Mouse (Mus musculus): ENCODE data around the gene Cxcl2. TPM values are rescaled to one million over a fixed set of nuclear protein-coding genes. Genes with fewer than 3 reads are reported as not detected.

The Cxcl2 gene
- polyA plus RNA-seq (2012; rRNA removed), result 0.50 and 1.8 TPM in 2 replicates

DNA sequence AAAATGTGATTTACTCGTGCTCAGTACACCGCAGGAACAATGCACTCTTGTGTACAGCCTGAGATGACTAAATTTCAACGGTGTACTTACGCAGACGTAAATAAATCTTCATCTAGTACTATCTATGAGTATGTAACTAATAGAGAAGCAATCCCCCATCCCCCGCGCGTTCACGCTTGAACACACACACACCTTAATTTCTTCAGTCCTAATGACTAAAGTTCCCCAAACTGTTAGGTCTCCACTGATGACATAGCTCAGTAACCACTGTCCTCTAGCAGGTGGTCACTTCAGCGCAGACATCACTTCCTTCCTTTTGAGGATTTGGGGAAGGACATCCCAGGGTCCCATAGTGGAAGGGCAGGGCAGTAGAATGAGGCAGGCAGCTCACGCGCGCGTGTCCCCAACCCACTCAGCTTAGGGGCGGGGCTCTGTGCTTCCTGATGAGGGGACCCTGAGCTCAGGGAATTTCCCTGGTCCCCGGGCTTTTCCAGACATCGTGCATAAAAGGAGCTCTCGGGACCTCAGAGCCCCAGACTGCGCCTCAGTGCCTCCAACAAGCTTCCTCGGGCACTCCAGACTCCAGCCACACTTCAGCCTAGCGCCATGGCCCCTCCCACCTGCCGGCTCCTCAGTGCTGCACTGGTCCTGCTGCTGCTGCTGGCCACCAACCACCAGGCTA, at the start of gene Cxcl2:
Gene Cxcl2 (plus strand): TSS at position 533 of the 682 bp plus-strand sequence.
- 6% methylated on average over 22 of the region's 22 CpGs for WGBS
- no peak for DNase-seq (ENCODE audit: low read depth, low spot score)

DNA sequence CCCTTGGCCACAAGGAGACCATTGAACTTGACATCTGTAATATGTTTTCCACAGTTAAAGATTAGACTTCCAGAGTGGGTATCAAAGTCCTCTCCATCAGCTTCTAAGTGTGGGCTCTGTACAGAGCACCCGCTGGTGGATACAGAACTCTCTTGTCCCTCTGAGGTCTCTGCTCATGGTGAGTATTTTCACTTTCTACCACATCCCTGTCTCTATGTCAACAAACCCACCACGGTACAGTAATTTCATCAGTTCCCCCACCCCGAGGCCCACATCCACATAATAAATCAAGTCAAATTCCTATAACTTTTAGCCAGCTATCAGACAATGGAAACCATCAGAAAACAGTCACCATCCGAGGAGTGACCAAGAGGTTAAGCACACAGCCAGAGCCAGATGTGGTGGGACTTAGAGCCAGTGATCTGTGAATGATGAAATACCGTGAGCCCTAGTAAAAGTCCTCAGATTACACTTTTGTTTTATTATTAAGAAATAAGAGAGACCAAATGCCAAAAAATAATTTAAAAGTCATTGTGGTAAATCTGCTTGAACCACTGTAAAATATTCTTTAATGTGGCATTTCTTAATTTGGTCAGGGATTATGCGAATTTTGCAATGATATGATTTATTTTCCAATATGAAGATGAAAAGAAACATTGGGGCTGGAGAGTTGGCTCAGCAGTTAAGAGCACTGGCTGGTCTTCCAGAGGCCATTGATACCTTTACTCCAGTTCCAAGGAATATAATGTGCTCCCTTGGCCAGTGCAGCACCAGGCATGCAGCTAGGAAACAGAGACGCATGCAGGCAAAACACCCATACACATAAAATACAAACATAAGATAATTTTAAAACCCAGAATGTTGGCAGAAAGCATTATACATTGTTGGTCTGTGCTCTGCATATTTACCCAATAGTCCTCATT, 48.1 kb upstream of the Cxcl2 start:
- WGBS, result 70% methylated on average over 7 of the region's 7 CpGs
- DNase-seq (ENCODE audit: low read depth, low spot score), result no peak

DNA sequence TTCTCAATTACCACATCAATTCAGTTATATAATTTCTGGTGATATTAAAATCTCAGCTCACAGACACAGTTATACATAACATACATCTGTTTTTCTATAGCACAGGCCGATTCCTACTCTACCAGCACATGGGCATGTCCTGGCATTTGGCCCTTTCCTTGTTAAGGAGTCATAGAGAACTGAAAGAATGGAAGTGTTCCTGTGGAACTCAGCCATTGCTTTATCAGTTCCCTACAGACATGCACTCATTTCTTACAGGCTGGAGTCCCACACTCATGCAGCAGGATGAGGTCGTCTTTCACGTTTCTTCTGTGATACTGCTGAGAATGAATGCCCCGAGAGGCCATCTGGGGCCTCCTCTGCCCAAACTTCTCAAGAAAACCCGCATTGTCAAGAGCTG, 46.2 kb upstream of the Cxcl2 start:
- WGBS, result 71% methylated on average over 5 of the region's 5 CpGs
- DNase-seq (ENCODE audit: low read depth, low spot score), result no peak

DNA sequence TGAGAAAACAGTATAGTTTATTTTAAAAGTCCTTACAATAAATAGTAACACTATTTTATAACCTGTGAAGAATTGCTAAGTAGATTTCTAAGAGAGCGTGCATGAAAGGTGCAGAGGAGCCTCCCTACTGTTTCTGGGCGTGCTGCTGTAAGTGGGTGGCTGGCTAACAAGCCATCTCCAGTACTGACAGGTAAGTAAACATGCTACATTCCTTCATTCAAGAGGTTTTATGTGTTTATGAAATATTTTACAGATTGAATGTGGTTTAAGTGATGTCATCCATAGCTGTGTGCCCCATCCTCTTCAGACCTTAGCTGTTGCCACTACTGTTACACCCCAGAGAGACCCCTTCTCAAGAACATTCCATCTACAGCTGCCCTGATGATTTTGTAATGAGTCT, 45.2 kb upstream of the Cxcl2 start:
- 70% methylated on average over 2 of the region's 2 CpGs for WGBS
- DNase-seq (ENCODE audit: low read depth, low spot score), result no peak

DNA sequence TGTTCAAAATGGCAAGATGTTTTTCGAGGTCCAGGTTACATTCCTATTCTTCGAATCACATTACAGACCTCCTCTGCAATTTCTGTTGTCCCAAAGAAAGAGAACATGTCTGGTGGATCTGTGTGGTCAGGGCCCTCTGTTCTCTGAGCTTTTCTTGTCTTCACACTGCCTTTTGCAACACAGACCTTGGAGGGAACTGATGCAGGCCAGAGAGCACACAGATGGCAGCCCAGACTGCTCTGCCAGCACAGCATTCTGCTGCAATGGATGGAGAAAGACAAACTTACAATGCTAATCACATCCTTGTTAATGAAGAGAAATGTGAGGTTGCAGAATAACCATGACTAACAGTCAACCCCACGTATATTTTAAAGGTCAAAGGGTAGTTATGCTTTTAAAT, 44.6 kb upstream of the Cxcl2 start:
- DNase-seq (ENCODE audit: low read depth, low spot score), result no peak
- whole genome bisulfite sequencing, result 67% methylated on average over 3 of the region's 3 CpGs

DNA sequence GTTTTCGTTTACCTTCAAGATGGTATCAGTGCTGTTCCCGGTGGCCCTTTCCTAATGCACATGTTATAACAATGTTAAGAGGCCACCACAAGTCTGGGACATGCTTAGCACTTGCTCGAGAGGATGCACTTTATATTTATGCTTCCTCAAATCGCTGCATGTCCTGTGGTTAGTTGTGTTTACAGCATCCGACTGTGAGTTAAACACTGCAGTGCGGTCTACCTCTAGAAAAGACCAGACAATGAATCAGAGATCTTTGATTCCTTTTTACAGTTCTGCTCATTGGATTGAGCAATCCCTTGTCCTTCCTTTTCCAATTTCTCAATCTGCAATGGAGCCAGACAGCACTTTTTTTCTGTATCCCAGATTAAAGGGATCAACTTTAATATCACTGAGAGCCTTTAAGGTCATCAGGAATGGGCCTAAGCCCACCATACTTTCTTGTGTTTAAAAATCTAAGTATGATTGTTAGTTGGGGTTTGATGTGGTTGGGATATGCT, 41.7 kb upstream of the Cxcl2 start:
- 64% methylated on average over 6 of the region's 6 CpGs for WGBS
- no peak for DNase-seq (ENCODE audit: low read depth, low spot score)

DNA sequence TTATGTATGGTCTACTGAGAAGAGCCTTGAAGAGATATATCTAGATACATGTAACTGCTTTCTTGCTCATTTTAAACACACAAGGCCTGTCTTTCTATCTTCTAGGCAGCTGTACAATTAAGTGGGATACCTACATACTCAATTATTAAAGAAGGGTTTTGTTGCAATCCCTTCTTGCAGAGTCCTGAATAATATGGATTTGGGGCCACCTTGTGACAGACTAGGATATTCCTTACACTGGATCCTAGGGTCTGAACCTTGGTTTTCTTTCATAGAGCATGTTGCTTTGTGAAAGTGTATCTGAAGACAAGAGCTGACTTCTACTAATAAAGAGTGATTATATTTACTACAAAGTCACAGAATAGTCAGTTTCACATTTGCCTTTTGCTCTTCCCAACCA, 36.9 kb upstream of the Cxcl2 start:
- no peak for DNase-seq (ENCODE audit: low read depth, low spot score)

DNA sequence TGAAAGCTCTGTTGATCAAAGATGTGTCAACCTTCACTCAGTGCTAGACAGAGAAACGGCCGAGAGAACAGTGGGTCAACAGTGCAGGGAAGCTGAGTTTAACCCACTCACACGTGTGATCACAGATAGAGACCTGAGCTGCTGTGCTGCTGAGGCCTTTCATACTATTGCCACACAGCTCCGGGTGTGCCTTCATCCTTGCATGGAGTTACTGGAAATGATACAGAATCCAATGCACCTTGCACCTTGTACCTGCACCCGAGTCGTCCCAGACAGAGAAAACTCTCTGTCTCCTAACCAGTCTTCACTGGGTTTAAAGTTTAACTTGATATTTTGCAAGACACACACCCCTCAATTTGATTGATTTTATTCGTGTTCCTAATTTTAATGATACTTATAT, 31.3 kb upstream of the Cxcl2 start:
- WGBS, result 34% methylated on average over 7 of the region's 7 CpGs
- no peak for DNase-seq (ENCODE audit: low read depth, low spot score)

DNA sequence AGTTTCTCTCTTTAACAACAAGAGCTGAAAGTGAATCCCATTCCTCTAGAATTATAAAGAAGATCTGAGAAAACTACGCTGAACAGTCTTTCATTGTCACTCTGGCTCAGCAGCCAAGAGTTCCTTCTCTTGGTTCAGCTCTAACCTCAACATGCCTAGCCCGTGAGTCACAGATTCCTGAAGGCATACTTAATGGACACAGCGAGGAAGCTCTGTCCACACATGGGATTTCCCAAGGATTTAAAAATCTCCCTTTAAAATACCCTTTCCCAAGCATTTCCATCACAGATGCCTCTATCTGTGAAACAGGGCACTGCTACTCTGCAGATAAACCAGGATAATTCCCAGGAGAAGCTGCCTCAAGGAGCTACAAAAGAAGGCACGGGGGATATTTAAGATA, 27.6 kb upstream of the Cxcl2 start:
- WGBS, result 61% methylated on average over 4 of the region's 4 CpGs
- no peak for DNase-seq (ENCODE audit: low read depth, low spot score)

DNA sequence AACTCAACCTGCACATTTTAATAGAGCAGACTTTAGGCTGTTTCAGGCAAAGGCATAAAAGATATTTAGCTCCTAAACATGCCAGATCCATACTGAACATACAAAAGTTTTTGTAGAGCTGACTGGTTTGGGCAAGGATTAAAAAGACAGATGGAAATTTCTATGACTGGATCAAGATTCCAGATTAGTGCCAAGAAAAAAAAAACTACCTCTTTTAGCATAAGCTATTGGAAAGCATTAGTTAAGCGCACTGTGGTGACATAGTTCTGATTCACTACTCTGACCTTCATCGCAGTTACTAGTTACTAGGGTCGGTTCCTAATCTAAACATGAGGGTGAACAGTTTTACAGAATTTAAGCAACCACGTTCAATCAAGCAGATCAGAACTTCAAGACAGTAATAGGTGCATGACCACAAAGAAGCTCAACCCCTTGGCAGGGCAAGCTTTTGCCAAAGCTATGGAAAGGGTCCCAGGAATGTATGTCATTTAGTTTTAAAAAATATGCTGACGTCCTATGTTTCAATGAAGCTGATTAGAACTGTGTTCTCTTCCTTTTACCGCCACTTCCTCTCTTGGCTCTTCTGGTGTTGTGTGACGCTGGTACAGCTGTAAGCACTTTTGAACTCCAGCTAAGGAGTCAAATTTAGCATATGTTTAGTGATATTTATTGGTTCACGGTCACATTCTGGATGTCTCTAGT, 27.0 kb upstream of the Cxcl2 start:
- WGBS, result 71% methylated on average over 8 of the region's 8 CpGs
- DNase-seq (ENCODE audit: low read depth, low spot score), result no peak

DNA sequence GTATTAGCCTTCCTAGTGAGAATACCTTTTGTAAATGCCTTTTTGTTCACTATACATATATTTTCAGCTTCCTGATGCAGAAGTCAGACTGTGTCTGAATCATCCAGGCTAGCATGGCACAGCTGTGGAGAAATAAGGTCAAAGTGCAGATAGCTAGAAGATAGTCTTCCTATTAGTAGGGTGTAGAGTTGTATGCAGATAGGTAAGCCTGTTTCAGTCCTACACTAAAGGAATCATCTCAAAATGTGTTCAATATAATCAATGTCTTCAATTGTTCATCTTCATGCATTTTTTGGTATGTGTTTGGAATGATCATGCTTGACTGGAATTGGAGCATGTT, 26.5 kb upstream of the Cxcl2 start:
- no peak for DNase-seq (ENCODE audit: low read depth, low spot score)

DNA sequence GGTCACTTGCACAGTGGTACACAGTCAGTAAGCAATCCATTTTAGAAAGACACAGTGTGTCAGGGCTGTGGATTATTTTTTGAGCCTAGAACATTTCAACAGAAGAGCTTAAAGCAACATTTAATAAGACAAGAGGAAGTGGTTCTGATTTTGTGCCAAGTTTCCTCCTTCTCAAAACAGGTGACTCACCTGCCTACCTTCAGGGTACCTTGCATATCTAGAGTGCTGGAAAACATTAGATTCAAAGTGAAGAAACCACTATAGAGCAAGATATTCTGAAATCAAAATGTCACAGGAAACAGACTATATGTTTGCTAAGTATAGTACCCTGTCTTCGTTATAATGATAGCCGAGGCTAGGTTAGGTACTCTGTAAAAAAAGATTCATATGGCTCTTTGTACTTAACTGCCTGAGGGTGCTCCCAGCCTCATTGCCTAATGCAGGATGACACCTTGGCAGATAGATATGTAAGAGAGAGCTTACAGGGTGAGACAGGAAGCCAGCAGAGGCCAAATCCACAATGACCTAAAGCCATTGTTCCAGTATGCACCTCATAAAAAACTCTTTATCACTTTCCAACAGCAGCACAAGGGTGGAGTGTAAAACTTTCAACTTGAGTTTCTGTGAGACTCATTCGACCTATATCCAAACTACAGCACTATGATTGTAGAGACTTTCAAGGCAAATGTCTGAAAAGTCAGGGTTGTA, 24.2 kb upstream of the Cxcl2 start:
- no peak for DNase-seq (ENCODE audit: low read depth, low spot score)
- 46% methylated on average over 3 of the region's 3 CpGs for WGBS

DNA sequence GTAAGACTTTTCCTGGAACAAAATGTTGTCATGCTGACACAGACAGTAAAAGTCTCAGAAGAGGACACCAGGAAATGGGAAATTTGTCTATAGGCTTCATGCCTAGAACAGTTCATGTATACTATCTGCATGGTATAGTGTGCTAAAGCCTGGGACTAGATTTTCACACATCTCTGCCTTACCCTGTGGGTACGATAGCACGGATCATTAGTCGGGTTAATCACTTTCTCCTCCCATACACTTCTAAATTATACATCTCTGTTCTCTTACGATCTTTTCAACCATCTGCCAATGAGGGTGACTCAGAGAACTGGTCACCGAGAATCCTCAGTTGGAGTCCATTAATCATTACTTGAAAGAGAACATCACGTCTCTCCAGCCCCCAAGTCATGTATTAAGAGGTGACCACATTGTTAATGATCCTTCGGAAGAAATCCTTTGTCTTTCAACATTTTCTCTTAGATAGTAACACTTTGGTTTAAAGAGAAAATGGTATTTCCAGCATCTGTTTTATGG, 23.3 kb upstream of the Cxcl2 start:
- no peak for DNase-seq (ENCODE audit: low read depth, low spot score)
- 86% methylated on average over 7 of the region's 7 CpGs for WGBS

DNA sequence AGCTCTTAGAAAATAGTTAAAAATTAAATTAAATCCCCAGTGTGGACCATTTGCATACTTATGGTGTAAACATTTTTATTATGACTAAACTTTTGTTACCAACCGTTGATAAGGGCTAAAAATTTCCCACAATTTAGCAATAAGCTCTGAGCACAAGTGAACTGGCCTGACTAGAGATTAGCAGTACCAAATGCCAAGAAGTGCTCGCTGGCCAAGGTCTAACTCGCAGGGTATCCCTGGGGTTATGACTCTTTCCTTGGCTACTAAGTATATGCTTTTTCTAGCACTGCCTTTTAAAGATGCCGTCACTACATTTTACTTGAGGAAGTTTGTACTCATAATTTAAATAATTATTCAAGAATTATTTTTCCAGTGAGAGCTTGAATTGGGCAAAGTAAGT, 22.6 kb upstream of the Cxcl2 start:
- WGBS, result 65% methylated on average over 4 of the region's 4 CpGs
- DNase-seq (ENCODE audit: low read depth, low spot score), result no peak

DNA sequence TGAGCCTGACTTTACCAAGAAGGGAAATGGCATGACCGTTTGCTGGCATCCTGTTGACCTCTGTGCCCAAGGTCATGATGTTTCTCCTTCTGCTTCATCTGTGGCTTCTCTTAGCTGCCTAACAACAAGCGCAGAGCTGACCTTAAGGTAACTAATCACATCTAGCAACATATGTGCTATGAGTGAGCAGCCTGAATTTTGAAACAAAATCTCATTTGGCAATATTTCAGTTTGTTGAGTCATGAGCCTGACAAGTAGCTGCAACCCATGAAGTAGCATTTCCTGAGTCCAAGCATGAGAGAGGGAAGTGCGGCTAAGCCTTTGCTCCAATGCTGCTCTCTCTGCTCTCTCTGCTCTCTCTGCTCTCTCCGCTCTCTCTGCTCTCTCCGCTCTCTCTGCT, 22.0 kb upstream of the Cxcl2 start:
- no peak for DNase-seq (ENCODE audit: low read depth, low spot score)
- WGBS, result 83% methylated on average over 5 of the region's 5 CpGs

DNA sequence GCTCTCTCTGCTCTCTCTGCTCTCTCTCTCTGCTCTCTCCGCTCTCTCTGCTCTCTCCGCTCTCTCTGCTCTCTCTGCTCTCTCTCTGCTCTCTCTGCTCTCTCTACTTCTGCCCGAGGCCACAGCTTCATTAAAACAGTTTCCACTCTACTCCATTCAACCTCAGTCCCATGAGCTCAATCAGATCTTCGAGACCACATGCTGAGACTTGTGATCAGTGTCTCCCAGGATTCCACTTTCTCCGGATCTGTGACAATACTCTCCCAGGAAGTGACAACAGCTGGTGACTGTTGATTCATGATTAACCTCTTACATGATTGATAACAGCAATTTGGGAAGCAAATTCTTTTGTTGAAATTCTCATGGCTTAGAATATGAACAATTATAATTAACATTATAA, 21.5 kb upstream of the Cxcl2 start:
- 81% methylated on average over 5 of the region's 5 CpGs for WGBS

DNA sequence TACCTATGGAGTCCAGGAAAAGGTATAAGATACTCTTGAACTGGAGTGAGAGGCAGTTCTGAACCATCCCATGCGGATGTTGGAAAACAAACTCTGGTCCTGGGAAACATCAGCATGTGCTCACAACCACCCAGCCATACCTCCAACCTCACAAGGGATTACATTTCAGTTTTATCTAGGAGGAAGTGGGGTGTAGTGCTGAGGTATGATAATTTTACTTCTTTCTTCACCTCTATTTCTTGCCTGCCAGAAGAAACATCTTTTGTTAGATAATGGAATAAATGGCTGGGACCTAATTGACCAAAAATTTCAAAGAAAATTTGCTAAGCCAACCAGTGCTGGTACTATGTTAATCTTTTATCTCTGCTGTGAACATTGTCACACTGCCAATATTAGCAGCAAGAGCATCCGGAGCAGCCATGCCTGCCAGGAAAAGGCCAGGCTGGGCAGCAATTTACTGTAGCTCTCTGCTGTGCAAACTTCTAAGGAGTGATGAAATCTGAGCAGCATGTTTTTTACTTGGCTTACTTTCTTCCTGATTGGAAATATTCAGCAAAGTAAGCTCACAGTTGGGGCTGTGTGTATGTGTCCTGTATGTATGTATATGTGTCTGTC, 18.9 kb upstream of the Cxcl2 start:
- 39% methylated on average over 2 of the region's 2 CpGs for WGBS
- DNase-seq (ENCODE audit: low read depth, low spot score), result no peak

More for the DNA sequence above, 21.5 kb upstream of the Cxcl2 start:
- no peak for DNase-seq (ENCODE audit: low read depth, low spot score)

DNA sequence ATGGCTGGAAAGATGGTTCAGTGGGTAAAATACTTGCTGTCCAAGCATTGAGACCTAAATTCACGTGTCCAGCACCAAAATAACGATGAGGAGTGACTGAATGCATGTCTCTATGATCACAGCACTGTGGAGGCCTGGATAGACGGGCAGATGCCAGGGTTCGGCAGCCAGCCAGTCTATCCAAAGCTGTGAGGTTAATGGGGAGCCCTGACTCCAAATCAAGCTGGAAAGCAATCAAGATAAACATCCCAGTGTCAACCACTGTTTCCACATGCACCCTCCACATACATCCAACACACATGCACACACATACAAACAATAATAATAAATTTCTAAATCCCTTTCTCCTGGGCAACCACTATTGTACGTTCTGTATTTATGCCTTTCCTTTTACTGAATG, 15.0 kb upstream of the Cxcl2 start:
- WGBS, result 81% methylated on average over 5 of the region's 5 CpGs
- no peak for DNase-seq (ENCODE audit: low read depth, low spot score)

All from large intestine, adult 2 months (tissue).